Mouse (Mus musculus): ENCODE measurements around the gene Znrd1. TPM values are rescaled to one million over a fixed set of nuclear protein-coding genes. Genes with fewer than 3 reads are reported as not detected.

Znrd1 gene
- polyA plus RNA-seq, 1 experiment from 2014 or later = 62.2 TPM

DNA sequence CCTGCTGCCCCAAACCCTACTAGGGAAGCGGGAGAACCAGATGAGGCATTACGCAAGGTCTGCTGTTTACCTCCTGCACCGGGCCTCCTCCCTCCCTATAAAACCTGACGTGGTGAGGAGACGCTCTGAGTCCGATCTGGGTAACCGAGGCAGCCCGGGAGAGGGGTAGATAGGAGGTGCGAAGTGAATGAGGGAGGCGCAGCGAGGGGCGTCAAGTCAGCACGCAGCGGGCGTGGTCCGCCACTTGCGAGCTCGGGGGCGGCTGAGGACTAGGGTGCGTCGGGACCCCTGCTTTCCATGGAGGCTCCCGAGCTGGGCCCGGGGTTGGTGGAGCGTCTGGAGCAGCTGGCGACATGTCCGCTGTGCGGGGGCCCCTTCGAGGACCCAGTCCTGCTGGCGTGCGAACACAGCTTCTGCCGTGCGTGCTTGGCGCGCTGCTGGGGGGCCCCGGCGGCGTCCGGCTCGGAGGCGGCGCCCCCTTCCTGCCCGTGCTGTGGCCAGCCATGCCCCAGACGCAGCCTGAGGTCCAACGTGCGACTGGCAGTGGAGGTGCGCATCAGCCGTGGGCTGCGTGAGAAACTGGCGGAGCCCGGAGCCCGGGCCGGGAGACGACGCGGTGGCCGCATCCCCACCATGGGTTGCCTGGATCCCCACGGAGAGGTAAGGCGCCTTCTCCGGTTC, 15.4 kb downstream of the Znrd1 start, which contains the start of gene Rnf39:
Gene Rnf39 (plus strand): TSS at position 128 of the 681 bp plus-strand sequence.
- Histone ChIP-seq H3K27ac (ENCODE audit: low read depth, low read length) (no peak within 1 kb of the TSS), H3K27me3 (replicated peaks; ENCODE audit: control insufficient read depth, insufficient read depth, low read length) (peaks cover 79% of the 10 kb centered on the region), H3K4me2 (peak within 1 kb of the TSS; percentile 65), H3K4me3 (ENCODE audit: low read depth, low read length) (peak within 1 kb of the TSS; percentile 35), H3K9me3 (ENCODE audit: control insufficient read depth, low read length) (no peaks in the 10 kb centered on the region), H3K36me3 (ENCODE audit: control insufficient read depth, insufficient read depth, low read length) (no peaks in the 10 kb centered on the region), H3K9ac (ENCODE audit: low read depth, low read length) (no peak within 1 kb of the TSS), H3K4me1 (replicated peaks; ENCODE audit: control insufficient read depth, insufficient read depth, low read length) (0 out of 2 replicates have a peak, but pooled peaks cover 4% of the 10 kb centered on the region)
- no peak for ATAC-seq (replicated peaks; ENCODE audit: low FRiP score)
- DNase-seq (ENCODE audit: low spot score) = no peak
- WGBS = 3% methylated on average over 59 of the region's 59 CpGs

DNA sequence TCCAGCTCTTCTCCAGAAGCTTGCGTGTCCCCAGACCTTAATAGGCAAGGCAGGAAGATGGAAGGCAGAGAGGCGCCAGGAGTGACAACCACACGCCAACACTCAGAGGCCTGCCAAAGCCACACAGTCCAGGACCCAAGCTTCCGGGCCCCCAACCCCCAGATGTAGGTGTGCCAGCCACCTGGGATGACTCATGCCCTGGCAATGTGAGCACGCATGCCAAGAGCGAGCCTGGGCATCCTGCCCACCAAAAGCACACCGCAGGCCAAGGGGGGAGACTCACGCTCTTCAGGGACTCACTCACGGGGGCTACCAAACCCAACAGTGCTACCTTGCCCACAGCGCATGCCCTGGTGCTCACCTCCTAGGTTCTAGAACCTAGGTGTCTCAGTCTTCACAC, 16.0 kb downstream of the Znrd1 start:
- H3K27me3 ChIP-seq (replicated peaks; ENCODE audit: control insufficient read depth, insufficient read depth, low read length) = peaks cover 75% of the 10 kb centered on the region
- 0 out of 2 replicates have a peak, but pooled peaks cover 4% of the 10 kb centered on the region for H3K4me1 ChIP-seq (replicated peaks; ENCODE audit: control insufficient read depth, insufficient read depth, low read length)
- no peak overlapping the region for H3K9ac ChIP-seq (ENCODE audit: low read depth, low read length)
- H3K36me3 ChIP-seq (ENCODE audit: control insufficient read depth, insufficient read depth, low read length) = no peaks in the 10 kb centered on the region
- DNase-seq (ENCODE audit: low spot score) = no peak
- WGBS = 46% methylated on average over 10 of the region's 10 CpGs
- no peaks in the 10 kb centered on the region for H3K9me3 ChIP-seq (ENCODE audit: control insufficient read depth, low read length)
- no peak for ATAC-seq (replicated peaks; ENCODE audit: low FRiP score)
- H3K27ac ChIP-seq (ENCODE audit: low read depth, low read length) = no peak overlapping the region
- H3K4me3 ChIP-seq (ENCODE audit: low read depth, low read length) = peak overlapping the region; percentile 35
- H3K4me2 ChIP-seq = peak overlapping the region; percentile 65

DNA sequence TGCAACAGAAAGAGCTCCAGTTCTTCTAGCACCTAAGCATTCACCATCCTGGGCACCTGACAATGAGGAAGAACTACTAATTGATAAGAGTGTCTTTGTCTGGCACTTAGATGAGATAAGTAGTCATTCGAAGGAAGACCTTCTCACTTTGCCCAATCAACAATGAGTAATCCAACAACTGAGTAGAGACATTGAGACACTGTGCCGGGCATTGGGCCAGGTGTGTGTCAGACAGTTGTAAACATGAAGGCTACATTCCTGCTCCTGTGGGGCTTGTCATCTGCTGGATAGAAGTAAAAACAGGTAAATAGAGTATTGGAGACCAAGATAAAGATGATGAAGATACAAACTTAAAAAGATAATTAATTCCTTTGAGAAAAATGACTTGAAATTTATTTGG, 20.3 kb downstream of the Znrd1 start:
- H3K4me3 ChIP-seq (ENCODE audit: low read depth, low read length) = no peak overlapping the region
- DNase-seq (ENCODE audit: low spot score) = no peak
- H3K36me3 ChIP-seq (ENCODE audit: control insufficient read depth, insufficient read depth, low read length) = no peaks in the 10 kb centered on the region
- no peak overlapping the region for H3K9ac ChIP-seq (ENCODE audit: low read depth, low read length)
- H3K4me1 ChIP-seq (replicated peaks; ENCODE audit: control insufficient read depth, insufficient read depth, low read length) = 0 out of 2 replicates have a peak, but pooled peaks cover 3% of the 10 kb centered on the region
- no peaks in the 10 kb centered on the region for H3K9me3 ChIP-seq (ENCODE audit: control insufficient read depth, low read length)
- no peak overlapping the region for H3K4me2 ChIP-seq
- ATAC-seq (replicated peaks; ENCODE audit: low FRiP score) = no peak
- H3K27me3 ChIP-seq (replicated peaks; ENCODE audit: control insufficient read depth, insufficient read depth, low read length) = peaks cover 32% of the 10 kb centered on the region
- WGBS = 62% methylated on average over 2 of the region's 2 CpGs
- H3K27ac ChIP-seq (ENCODE audit: low read depth, low read length) = no peak overlapping the region

DNA sequence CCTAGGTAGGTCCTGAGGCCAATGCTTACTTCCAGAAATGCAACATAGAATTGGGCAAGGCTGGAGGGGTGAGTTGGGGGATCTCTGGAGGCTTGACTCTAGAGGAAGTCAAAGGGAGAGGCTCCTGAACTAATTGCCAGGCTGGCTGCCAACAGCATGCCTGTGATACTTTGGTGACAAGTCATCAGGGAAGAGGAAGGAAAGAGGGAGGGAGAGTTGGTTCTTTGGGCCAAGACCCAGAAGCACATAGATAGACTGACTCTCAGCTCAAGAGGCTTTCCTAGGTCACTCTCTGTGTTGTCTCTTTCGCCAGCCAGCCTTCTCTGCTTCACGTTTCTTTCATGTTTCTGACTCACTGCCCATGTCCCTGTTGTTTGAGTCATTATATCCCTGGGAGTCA, 26.6 kb downstream of the Znrd1 start:
- H3K27me3 ChIP-seq (replicated peaks; ENCODE audit: control insufficient read depth, insufficient read depth, low read length) = no peaks in the 10 kb centered on the region
- ATAC-seq (replicated peaks; ENCODE audit: low FRiP score) = no peak
- 63% methylated on average over 2 of the region's 2 CpGs for WGBS
- H3K4me3 ChIP-seq (ENCODE audit: low read depth, low read length) = no peak overlapping the region
- H3K27ac ChIP-seq (ENCODE audit: low read depth, low read length) = no peak overlapping the region
- H3K4me2 ChIP-seq = no peak overlapping the region
- H3K4me1 ChIP-seq (replicated peaks; ENCODE audit: control insufficient read depth, insufficient read depth, low read length) = no peaks in the 10 kb centered on the region
- no peaks in the 10 kb centered on the region for H3K36me3 ChIP-seq (ENCODE audit: control insufficient read depth, insufficient read depth, low read length)
- DNase-seq (ENCODE audit: low spot score) = no peak
- no peaks in the 10 kb centered on the region for H3K9me3 ChIP-seq (ENCODE audit: control insufficient read depth, low read length)
- H3K9ac ChIP-seq (ENCODE audit: low read depth, low read length) = no peak overlapping the region

DNA sequence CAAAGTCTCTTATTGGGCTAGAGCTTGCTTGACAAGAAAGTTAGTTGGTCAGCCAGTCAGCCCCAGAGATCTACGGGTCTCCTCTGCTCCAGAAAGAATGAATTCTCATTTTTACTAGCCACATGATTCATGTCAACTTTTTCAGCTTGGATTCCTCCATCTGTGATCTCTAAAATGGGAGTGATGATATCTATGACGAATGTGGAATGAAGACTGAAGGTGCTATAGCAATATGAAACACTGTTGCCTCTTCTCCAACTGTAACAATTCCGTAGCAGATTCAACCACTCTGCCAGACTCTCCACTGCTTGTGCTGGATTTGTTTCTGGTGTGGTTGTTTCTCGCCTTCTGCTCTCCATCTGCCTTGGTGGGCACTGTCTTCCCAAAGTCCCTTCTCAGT, 27.2 kb downstream of the Znrd1 start:
- Histone ChIP-seq H3K4me1 (replicated peaks; ENCODE audit: control insufficient read depth, insufficient read depth, low read length) (no peaks in the 10 kb centered on the region), H3K27ac (ENCODE audit: low read depth, low read length) (no peak overlapping the region), H3K27me3 (replicated peaks; ENCODE audit: control insufficient read depth, insufficient read depth, low read length) (no peaks in the 10 kb centered on the region), H3K36me3 (ENCODE audit: control insufficient read depth, insufficient read depth, low read length) (no peaks in the 10 kb centered on the region), H3K9me3 (ENCODE audit: control insufficient read depth, low read length) (no peaks in the 10 kb centered on the region), H3K4me2 (no peak overlapping the region), H3K4me3 (ENCODE audit: low read depth, low read length) (no peak overlapping the region), H3K9ac (ENCODE audit: low read depth, low read length) (no peak overlapping the region)
- WGBS = 76% methylated on average over 4 of the region's 4 CpGs
- DNase-seq (ENCODE audit: low spot score) (no peak), ATAC-seq (replicated peaks; ENCODE audit: low FRiP score) (no peak)

DNA sequence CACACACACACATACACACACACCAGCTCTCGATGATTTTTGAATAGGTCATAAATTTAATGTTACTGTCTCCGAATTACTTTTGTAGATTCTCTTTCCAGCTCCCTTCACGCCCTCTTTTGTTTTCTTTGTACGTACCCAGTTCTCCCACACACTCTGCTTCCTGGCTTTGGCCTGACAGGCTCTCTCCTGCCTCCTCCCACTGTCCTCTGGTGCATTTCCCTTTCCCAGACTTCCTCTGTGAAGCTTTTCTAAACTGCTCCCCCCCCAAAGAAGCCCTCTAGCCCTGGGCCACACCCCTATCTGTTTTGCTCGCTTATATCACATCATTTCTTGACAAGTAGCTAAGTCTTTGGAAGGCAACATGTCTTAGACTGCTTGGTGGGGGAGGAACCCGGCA, 28.1 kb downstream of the Znrd1 start:
- Histone ChIP-seq H3K4me3 (ENCODE audit: low read depth, low read length) (no peak overlapping the region), H3K36me3 (ENCODE audit: control insufficient read depth, insufficient read depth, low read length) (no peaks in the 10 kb centered on the region), H3K4me2 (no peak overlapping the region), H3K9ac (ENCODE audit: low read depth, low read length) (no peak overlapping the region), H3K27ac (ENCODE audit: low read depth, low read length) (no peak overlapping the region), H3K27me3 (replicated peaks; ENCODE audit: control insufficient read depth, insufficient read depth, low read length) (no peaks in the 10 kb centered on the region), H3K9me3 (ENCODE audit: control insufficient read depth, low read length) (no peaks in the 10 kb centered on the region), H3K4me1 (replicated peaks; ENCODE audit: control insufficient read depth, insufficient read depth, low read length) (no peaks in the 10 kb centered on the region)
- no peak for DNase-seq (ENCODE audit: low spot score)
- no peak for ATAC-seq (replicated peaks; ENCODE audit: low FRiP score)
- WGBS = 65% methylated on average over 6 of the region's 6 CpGs

DNA sequence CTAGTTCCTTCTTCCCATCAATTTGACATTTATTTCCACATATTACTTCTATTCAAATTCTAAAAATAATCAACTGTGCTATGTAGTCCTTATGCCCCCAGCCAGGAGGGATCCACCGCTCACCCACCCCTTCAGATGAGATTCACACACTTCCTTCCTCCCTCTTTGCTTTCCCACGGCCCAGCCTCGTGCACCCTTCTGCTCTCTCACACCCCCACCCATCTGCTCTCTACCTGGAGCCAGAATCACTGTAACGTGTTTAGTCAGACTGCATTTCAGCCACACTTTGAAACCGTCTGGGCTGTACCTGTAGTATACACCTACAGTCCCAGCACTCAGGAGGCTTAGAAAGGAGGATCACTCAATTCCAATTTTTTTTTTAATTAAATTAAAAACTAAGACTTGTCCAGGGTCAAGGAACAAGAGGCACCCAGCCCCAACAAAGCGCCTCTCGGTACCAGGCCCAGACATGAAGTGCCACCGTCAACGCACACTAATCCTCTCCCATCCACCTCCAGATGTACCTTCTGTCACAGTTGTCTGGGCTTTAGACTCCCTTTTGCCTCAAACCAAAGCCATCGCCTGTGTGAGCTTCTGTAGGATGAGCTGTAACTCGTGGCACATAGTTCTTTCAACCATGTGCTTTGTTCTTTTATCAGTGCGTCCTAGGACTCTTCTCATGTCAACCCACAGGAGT, 29.0 kb downstream of the Znrd1 start:
- Histone ChIP-seq H3K4me2 (no peak overlapping the region), H3K9ac (ENCODE audit: low read depth, low read length) (no peak overlapping the region), H3K4me1 (replicated peaks; ENCODE audit: control insufficient read depth, insufficient read depth, low read length) (no peaks in the 10 kb centered on the region), H3K9me3 (ENCODE audit: control insufficient read depth, low read length) (no peaks in the 10 kb centered on the region), H3K36me3 (ENCODE audit: control insufficient read depth, insufficient read depth, low read length) (no peaks in the 10 kb centered on the region), H3K27ac (ENCODE audit: low read depth, low read length) (no peak overlapping the region), H3K4me3 (ENCODE audit: low read depth, low read length) (no peak overlapping the region), H3K27me3 (replicated peaks; ENCODE audit: control insufficient read depth, insufficient read depth, low read length) (no peaks in the 10 kb centered on the region)
- ATAC-seq (replicated peaks; ENCODE audit: low FRiP score) (no peak), DNase-seq (ENCODE audit: low spot score) (no peak)
- WGBS = 73% methylated on average over 12 of the region's 12 CpGs

DNA sequence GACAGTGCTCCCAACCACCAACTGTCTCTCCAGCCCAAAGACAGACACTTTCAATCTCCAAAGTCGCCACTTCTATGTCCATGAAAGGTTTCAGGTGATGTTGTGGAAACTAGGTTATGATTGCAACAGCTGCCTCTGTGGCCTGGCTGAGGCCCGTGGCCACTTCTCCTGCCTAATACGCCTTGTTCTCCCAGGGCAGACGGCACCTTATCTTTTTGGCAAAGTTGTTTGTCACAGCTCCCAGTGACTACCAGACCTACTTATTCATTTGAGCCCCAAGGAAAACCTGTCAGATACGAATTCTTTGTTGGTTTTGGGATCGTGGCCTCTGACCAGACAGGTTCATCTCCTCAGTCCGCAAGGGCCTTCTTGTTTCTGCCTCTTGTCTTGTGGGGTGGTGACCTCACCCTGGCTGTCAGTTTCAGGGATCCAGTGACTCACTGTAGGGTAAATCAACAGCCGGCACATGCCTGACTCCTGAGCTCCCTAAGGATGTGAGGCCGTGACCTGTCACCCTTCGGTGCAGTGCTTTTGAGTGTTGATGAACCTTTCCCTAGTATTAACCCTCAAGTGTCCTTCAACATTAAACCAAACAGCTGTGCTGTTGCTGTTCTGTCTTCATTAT, 30.8 kb downstream of the Znrd1 start:
- H3K27me3 ChIP-seq (replicated peaks; ENCODE audit: control insufficient read depth, insufficient read depth, low read length) = no peaks in the 10 kb centered on the region

More for the DNA sequence above, 30.8 kb downstream of the Znrd1 start:
- Histone ChIP-seq H3K4me1 (replicated peaks; ENCODE audit: control insufficient read depth, insufficient read depth, low read length) (no peaks in the 10 kb centered on the region), H3K4me2 (no peak overlapping the region), H3K27ac (ENCODE audit: low read depth, low read length) (no peak overlapping the region), H3K36me3 (ENCODE audit: control insufficient read depth, insufficient read depth, low read length) (no peaks in the 10 kb centered on the region), H3K9ac (ENCODE audit: low read depth, low read length) (no peak overlapping the region), H3K4me3 (ENCODE audit: low read depth, low read length) (no peak overlapping the region), H3K9me3 (ENCODE audit: control insufficient read depth, low read length) (no peaks in the 10 kb centered on the region)
- WGBS = 49% methylated on average over 10 of the region's 10 CpGs
- no peak for ATAC-seq (replicated peaks; ENCODE audit: low FRiP score)
- DNase-seq (ENCODE audit: low spot score) = no peak
